ENCODE assay signal across 8 mouse cellular contexts in the genomic region with DNA sequence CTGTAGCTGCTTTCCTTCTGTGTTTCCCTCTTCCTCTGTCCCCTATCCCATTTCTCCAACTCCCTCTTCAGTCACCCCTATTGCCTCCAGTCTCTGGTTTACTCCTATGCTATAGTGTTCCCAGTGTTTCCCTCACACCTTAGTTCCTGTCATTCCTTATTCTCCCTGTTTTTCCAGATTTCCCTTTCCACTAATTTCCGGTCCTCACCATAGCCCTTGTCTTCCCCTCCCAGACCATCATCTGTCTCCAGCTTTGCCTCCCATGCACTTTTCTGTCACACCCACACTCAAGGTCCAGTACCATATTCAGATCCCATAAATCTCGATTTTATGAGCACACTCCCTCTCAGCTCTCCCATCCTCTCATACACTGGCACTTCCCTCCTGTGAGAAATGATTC. TPM values are rescaled to one million over a fixed set of nuclear protein-coding genes. Genes with fewer than 3 reads are reported as not detected.
DNase-seq lines count a peak whose midpoint lies in the region; ATAC-seq and TF ChIP-seq lines count a peak whose summit lies in the region.

No protein-coding gene starts in this region.

- no peaks in the 10 kb centered on the region for H3K36me3 ChIP-seq in heart, embryonic 11.5 days (ENCODE audit: control insufficient read depth, insufficient read depth, low read length)
- H3K36me3 ChIP-seq in limb, embryonic 10.5 days: no peaks in the 10 kb centered on the region
- no peaks in the 10 kb centered on the region for H3K36me3 ChIP-seq in stomach, postnatal 0 days (ENCODE audit: control insufficient read depth, insufficient read depth, low read length)

- H3K9ac ChIP-seq in heart, embryonic 11.5 days (ENCODE audit: low read depth, low read length): no peak overlapping the region
- no peak overlapping the region for H3K9ac ChIP-seq in stomach, postnatal 0 days (ENCODE audit: low read length)

- H3K4me1 ChIP-seq in heart, embryonic 11.5 days (ENCODE audit: control insufficient read depth, insufficient read depth, low read length): no peaks in the 10 kb centered on the region; the same call in 1 of the 2 replicates
- H3K4me1 ChIP-seq in limb, embryonic 10.5 days: peaks cover 25% of the 10 kb centered on the region
- H3K4me1 ChIP-seq in stomach, postnatal 0 days (replicated peaks; ENCODE audit: control insufficient read depth, insufficient read depth): peaks cover 3% of the 10 kb centered on the region; the same call in 1 of the 2 replicates

- no peak for TF ChIP-seq CTCF in stomach, postnatal 0 days (IDR thresholded peaks at IDR 0.05; ENCODE audit: low read depth)

- 18% methylated on average over 2 of the region's 2 CpGs for WGBS in heart, embryonic 11.5 days (ENCODE audit: insufficient replicate concordance)
- WGBS in limb, embryonic 10.5 days: 28% methylated on average over 2 of the region's 2 CpGs
- WGBS in stomach, postnatal 0 days: 28% methylated on average over 2 of the region's 2 CpGs

- peaks cover 33% of the 10 kb centered on the region for H3K27me3 ChIP-seq in heart, embryonic 11.5 days (ENCODE audit: control insufficient read depth, insufficient read depth, low read length)
- peaks cover 54% of the 10 kb centered on the region for H3K27me3 ChIP-seq in limb, embryonic 10.5 days (ENCODE audit: low read depth, poor library complexity, severe bottlenecking)
- H3K27me3 ChIP-seq in stomach, postnatal 0 days (ENCODE audit: control insufficient read depth, insufficient read depth, low read length): 0 out of 2 replicates have a peak, but pooled peaks cover 2% of the 10 kb centered on the region

- H3K4me3 ChIP-seq in heart, embryonic 11.5 days (ENCODE audit: low read depth, low read length): peak overlapping the region; percentile 67
- peak overlapping the region; percentile 75 for H3K4me3 ChIP-seq in limb, embryonic 10.5 days
- peak overlapping the region; percentile 57; the same call in 1 of the 2 replicates for H3K4me3 ChIP-seq in stomach, postnatal 0 days (ENCODE audit: low read depth, low read length)

- peak overlapping the region; percentile 93 for H3K4me2 ChIP-seq in heart, embryonic 11.5 days
- H3K4me2 ChIP-seq in stomach, postnatal 0 days (replicated peaks; ENCODE audit: low read depth): peak overlapping the region; percentile 82; the same call in 1 of the 2 replicates

- no peak for DNase-seq in heart, adult 11 months
- peak; percentile 28 to 29 for DNase-seq in right cerebral cortex, adult 2 months (ENCODE audit: low spot score in 2 of 2)
- no peak for DNase-seq in right cerebral cortex, postnatal 10 days (ENCODE audit: low spot score in 2 of 2)
- DNase-seq in limb, embryonic 10.5 days (ENCODE audit: low spot score): no peak
- no peak for DNase-seq in stomach, postnatal 0 days (ENCODE audit: low spot score)
- no peak for DNase-seq in layer of hippocampus, adult 18-20 months (ENCODE audit: low spot score in 2 of 2)
- no peak for DNase-seq in thymus, postnatal 10 days (ENCODE audit: low spot score in 2 of 2)

- H3K9me3 ChIP-seq in heart, embryonic 11.5 days (replicated peaks; ENCODE audit: control insufficient read depth, low read length): no peaks in the 10 kb centered on the region
- H3K9me3 ChIP-seq in limb, embryonic 10.5 days (replicated peaks): no peaks in the 10 kb centered on the region
- no peaks in the 10 kb centered on the region for H3K9me3 ChIP-seq in stomach, postnatal 0 days (ENCODE audit: control insufficient read depth, low read length)

- H3K27ac ChIP-seq in heart, embryonic 11.5 days (ENCODE audit: low read depth, low read length): no peak overlapping the region
- no peak overlapping the region for H3K27ac ChIP-seq in limb, embryonic 10.5 days
- H3K27ac ChIP-seq in stomach, postnatal 0 days (replicated peaks): no peak overlapping the region

- TF ChIP-seq EP300 in stomach, postnatal 0 days (optimal IDR thresholded peaks at IDR 0.05): no peak

- no peak for ATAC-seq in heart, embryonic 11.5 days (replicated peaks; ENCODE audit: insufficient number of reproducible peaks, low FRiP score, low TSS enrichment)
- ATAC-seq in stomach, postnatal 0 days (ENCODE audit: low FRiP score, low TSS enrichment): no peak

RNA-seq across cellular contexts. Expression of gene Negr1, which starts 1.2 kb away (rescaled TPM):
- polyA plus RNA-seq in heart, embryonic 11.5 days (2014; fragmentation: Nextera tagmentation; extraction: Ambion mirVana): 2.6 and 3.5 TPM in 2 replicates
- 1.8 TPM in 2 replicates for polyA plus RNA-seq in limb, embryonic 10.5 days (2016; fragmentation: Nextera tagmentation; extraction: Ambion mirVana)
- 1.5 TPM in 2 replicates for polyA plus RNA-seq in stomach, postnatal 0 days (2015; fragmentation: Nextera tagmentation; extraction: Ambion mirVana)
- total RNA-seq in layer of hippocampus, adult 18-20 months (2021): 100 to 1,000 TPM; 113 to 119 TPM

Comparison
In these comparisons a context has a peak if more than half of its experiments do, and no peak if none do; other contexts are left out.
1. DNase-seq: peak in right cerebral cortex, adult 2 months (2 of 2); none in heart, adult 11 months (single experiment), right cerebral cortex, postnatal 10 days (0 of 2), limb, embryonic 10.5 days (single experiment), stomach, postnatal 0 days (single experiment), layer of hippocampus, adult 18-20 months (0 of 2) and thymus, postnatal 10 days (0 of 2).
2. Peak in every context shown above with its lines, with median percentiles within 50 percentile points of each other: H3K4me3 ChIP-seq.